Mouse (Mus musculus) neural tube, embryonic 10.5 days (tissue): ENCODE results near the gene Gm8298.
"Not testable (repeated sequence)": the region's sequence is repeated elsewhere in the genome, so short reads cannot be mapped to it uniquely, and the experiment has no call there.

Experiments used
- DNase-seq: peaks from one replicate; pipeline ENCODE4 v3.0.0-alpha.2; 2017; ENCODE audit warnings: low spot score; ENCODE audit errors: extremely low spot score

Gene Gm8298

GRCm38 (mm10) chr3:59860751-59861150 lies at the start of gene Gm8298:
Gene Gm8298 (plus strand): TSS chr3:59861051.
- DNase-seq: no peak

DNA sequence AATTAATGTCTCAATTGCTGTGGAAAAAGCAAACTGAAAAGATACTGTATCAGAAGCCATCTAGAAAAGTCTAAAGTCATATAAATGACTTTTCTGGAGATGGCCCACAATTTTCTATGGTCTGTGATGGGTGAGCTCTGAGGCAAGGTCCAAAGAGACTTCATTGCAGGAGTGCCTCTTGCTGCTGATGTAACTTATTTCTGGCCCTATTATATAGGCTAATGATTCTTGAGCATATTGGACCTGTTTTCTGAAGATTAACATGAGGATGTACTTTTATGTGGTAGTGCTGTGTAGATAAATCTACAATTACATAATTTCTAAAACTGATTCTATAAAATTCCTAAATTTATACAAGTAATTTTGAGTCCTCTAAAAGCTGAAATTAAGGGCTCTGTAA lies 47.7 kb upstream of the Gm8298 start:
- no peak for DNase-seq

- DNase-seq: peak; percentile 32
These were observed 9.9 kb downstream of the Gm8298 start for GRCm38 (mm10) chr3:59870765-59871164.

DNA sequence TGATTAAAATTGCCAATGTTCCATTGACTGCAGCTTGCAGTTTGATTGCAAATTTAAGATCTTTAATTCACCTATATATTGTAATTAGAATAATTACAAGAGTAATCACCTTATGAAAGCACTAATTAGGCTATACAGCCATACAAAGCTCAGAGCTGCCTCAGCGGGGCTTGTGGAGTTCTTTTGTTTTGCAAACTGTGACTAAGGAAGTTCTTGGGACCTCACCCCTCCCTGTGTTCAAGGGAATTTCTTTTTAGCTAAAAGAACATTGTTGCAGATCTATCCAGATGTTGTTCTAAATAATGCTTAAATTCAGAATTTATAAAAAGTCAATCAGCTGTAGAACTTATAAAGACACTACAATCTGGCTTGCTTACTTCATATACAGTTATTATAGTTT lies 16.8 kb downstream of the Gm8298 start:
- DNase-seq: not testable (repeated sequence)

- not testable (repeated sequence) for DNase-seq
These were observed 19.1 kb downstream of the Gm8298 start for GRCm38 (mm10) chr3:59879801-59880554.

DNA sequence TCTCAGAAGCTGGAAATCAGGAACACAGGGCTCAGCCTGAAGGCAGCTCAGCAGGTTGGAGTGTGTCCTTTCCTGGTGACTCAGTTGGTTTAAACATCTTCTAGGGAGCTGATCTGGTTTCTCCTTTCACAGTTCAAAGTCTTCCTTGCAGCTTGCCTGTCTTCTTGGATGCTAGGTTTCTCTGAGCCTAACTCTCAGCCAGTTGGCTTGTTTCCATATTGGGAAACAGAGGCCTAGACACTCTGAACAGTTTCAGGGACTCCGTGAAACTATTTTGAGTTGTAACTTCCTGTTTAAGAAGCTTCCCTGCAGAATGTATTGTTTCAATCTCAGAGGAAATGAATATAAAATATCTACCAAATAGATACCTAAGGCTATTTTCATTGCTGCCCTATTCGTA lies 32.4 kb downstream of the Gm8298 start:
- DNase-seq: no peak

GRCm38 (mm10) chr3:59924914-59925313 lies 64.1 kb downstream of the Gm8298 start, which contains the start of gene C130079G13Rik:
Gene C130079G13Rik (plus strand): TSS chr3:59925214.
- no peak for DNase-seq
